In genomic region chr17:28144241-28144640, GRCm38 (mm10) we compare ENCODE assay signal across 9 mouse cellular contexts. TPM values are rescaled to one million over a fixed set of nuclear protein-coding genes. Genes with fewer than 3 reads are reported as not detected.
DNase-seq lines count a peak whose midpoint lies in the region; ATAC-seq lines count a peak whose summit lies in the region.
"Had no signal": no experiment of that assay in that cellular context is flagged by ENCODE, and none has a peak within 500 bp of the region (broad histone marks: within the 10 kb centered on the region; RNA-seq: fewer than 3 reads in every experiment).

No protein-coding gene starts in this region.

- H3K4me2 ChIP-seq in heart, embryonic 15.5 days = 0 out of 2 replicates have a peak overlapping the region, but pooled peaks have one; percentile 99
- peak overlapping the region; percentile 93 for H3K4me2 ChIP-seq in embryonic facial prominence, embryonic 12.5 days (replicated peaks)
- peak overlapping the region; percentile 85 for H3K4me2 ChIP-seq in hindbrain, embryonic 13.5 days
- H3K4me2 ChIP-seq in midbrain, embryonic 13.5 days (replicated peaks) = peak overlapping the region; percentile 87

- H3K9me3 ChIP-seq in heart, embryonic 15.5 days (replicated peaks) = no peaks in the 10 kb centered on the region
- no peaks in the 10 kb centered on the region for H3K9me3 ChIP-seq in embryonic facial prominence, embryonic 12.5 days
- no peaks in the 10 kb centered on the region for H3K9me3 ChIP-seq in hindbrain, embryonic 13.5 days
- no peaks in the 10 kb centered on the region for H3K9me3 ChIP-seq in midbrain, embryonic 13.5 days

- no peak overlapping the region for H3K9ac ChIP-seq in heart, embryonic 15.5 days
- H3K9ac ChIP-seq in embryonic facial prominence, embryonic 12.5 days = peak overlapping the region; percentile 86; the same call in 1 of the 2 replicates
- H3K9ac ChIP-seq in hindbrain, embryonic 13.5 days = peak overlapping the region; percentile 55
- H3K9ac ChIP-seq in midbrain, embryonic 13.5 days (replicated peaks) = peak overlapping the region; percentile 69

- H3K36me3 ChIP-seq in heart, embryonic 15.5 days = no peaks in the 10 kb centered on the region
- no peaks in the 10 kb centered on the region for H3K36me3 ChIP-seq in embryonic facial prominence, embryonic 12.5 days
- no peaks in the 10 kb centered on the region for H3K36me3 ChIP-seq in hindbrain, embryonic 13.5 days
- H3K36me3 ChIP-seq in midbrain, embryonic 13.5 days = no peaks in the 10 kb centered on the region

- whole genome bisulfite sequencing in heart, embryonic 15.5 days = 17% methylated on average over 6 of the region's 6 CpGs
- WGBS in embryonic facial prominence, embryonic 12.5 days = 7% methylated on average over 6 of the region's 6 CpGs
- 8% methylated on average over 6 of the region's 6 CpGs for WGBS in hindbrain, embryonic 13.5 days
- WGBS in midbrain, embryonic 13.5 days = 7% methylated on average over 6 of the region's 6 CpGs

- H3K4me3 ChIP-seq in heart, embryonic 15.5 days = no peak overlapping the region
- peak overlapping the region; percentile 83 for H3K4me3 ChIP-seq in embryonic facial prominence, embryonic 12.5 days
- peak overlapping the region; percentile 73 for H3K4me3 ChIP-seq in hindbrain, embryonic 13.5 days
- H3K4me3 ChIP-seq in midbrain, embryonic 13.5 days (replicated peaks) = peak overlapping the region; percentile 76

- no peak overlapping the region for H3K27ac ChIP-seq in heart, embryonic 15.5 days
- peak overlapping the region; percentile 64; the same call in 1 of the 2 replicates for H3K27ac ChIP-seq in embryonic facial prominence, embryonic 12.5 days
- H3K27ac ChIP-seq in hindbrain, embryonic 13.5 days = peak overlapping the region; percentile 61
- H3K27ac ChIP-seq in midbrain, embryonic 13.5 days = 0 out of 2 replicates have a peak overlapping the region, but pooled peaks have one; percentile 31

- H3K4me1 ChIP-seq in heart, embryonic 15.5 days (replicated peaks) = peaks cover 39% of the 10 kb centered on the region
- peaks cover 77% of the 10 kb centered on the region for H3K4me1 ChIP-seq in embryonic facial prominence, embryonic 12.5 days
- peaks cover 85% of the 10 kb centered on the region for H3K4me1 ChIP-seq in hindbrain, embryonic 13.5 days (replicated peaks)
- peaks cover 89% of the 10 kb centered on the region for H3K4me1 ChIP-seq in midbrain, embryonic 13.5 days (replicated peaks)

- ATAC-seq in heart, embryonic 15.5 days (replicated peaks; ENCODE audit: insufficient number of reproducible peaks, insufficient read depth, low FRiP score, low read depth) = no peak
- no peak for ATAC-seq in embryonic facial prominence, embryonic 12.5 days (ENCODE audit: insufficient number of reproducible peaks, insufficient read depth, low FRiP score, low TSS enrichment)
- ATAC-seq in hindbrain, embryonic 13.5 days (ENCODE audit: low FRiP score) = no peak
- ATAC-seq in midbrain, embryonic 13.5 days = no peak

- H3K27me3 ChIP-seq in heart, embryonic 15.5 days = peaks cover 81% of the 10 kb centered on the region
- H3K27me3 ChIP-seq in embryonic facial prominence, embryonic 12.5 days = peaks cover 6% of the 10 kb centered on the region; the same call in 1 of the 2 replicates
- H3K27me3 ChIP-seq in hindbrain, embryonic 13.5 days = peaks cover 9% of the 10 kb centered on the region; the same call in 1 of the 2 replicates
- peaks cover 12% of the 10 kb centered on the region for H3K27me3 ChIP-seq in midbrain, embryonic 13.5 days

- no peak for DNase-seq in heart, adult 11 months
- no peak for DNase-seq in thymus, postnatal 10 days (ENCODE audit: low spot score in 2 of 2)
- DNase-seq in cerebellum, adult 11 months = no peak
- DNase-seq in MN1 (ENCODE audit: low spot score) = no peak
- DNase-seq: heart, adult 18-20 months had no signal

RNA-seq across cellular contexts. Expression of gene Scube3, which starts 2.3 kb away (rescaled TPM):
- 0.76 and 1.7 TPM in 2 replicates for polyA plus RNA-seq in heart, embryonic 15.5 days (2015; fragmentation: Nextera tagmentation; extraction: Ambion mirVana)
- polyA plus RNA-seq in embryonic facial prominence, embryonic 12.5 days (2016; fragmentation: Nextera tagmentation; extraction: Ambion mirVana) = 10.8 TPM in 2 replicates
- polyA plus RNA-seq in hindbrain, embryonic 13.5 days (2015; fragmentation: Nextera tagmentation; extraction: Ambion mirVana) = 5.1 and 5.7 TPM in 2 replicates
- 5.6 and 6.1 TPM in 2 replicates for polyA plus RNA-seq in midbrain, embryonic 13.5 days (2015; fragmentation: Nextera tagmentation; extraction: Ambion mirVana)

RNA-seq across cellular contexts. Expression of gene Zfp523, which starts 32.7 kb away (rescaled TPM):
- 17.3 and 25.3 TPM in 2 replicates for polyA plus RNA-seq in heart, embryonic 15.5 days (2015; fragmentation: Nextera tagmentation; extraction: Ambion mirVana)
- polyA plus RNA-seq in embryonic facial prominence, embryonic 12.5 days (2016; fragmentation: Nextera tagmentation; extraction: Ambion mirVana) = 51.9 and 52.8 TPM in 2 replicates
- polyA plus RNA-seq in hindbrain, embryonic 13.5 days (2015; fragmentation: Nextera tagmentation; extraction: Ambion mirVana) = 40.2 and 41.6 TPM in 2 replicates
- 44.2 and 45.6 TPM in 2 replicates for polyA plus RNA-seq in midbrain, embryonic 13.5 days (2015; fragmentation: Nextera tagmentation; extraction: Ambion mirVana)
